Mouse (Mus musculus) gastrocnemius, adult 18-20 months (tissue): ENCODE measurements around the gene Asb10. TPM values are rescaled to one million over a fixed set of nuclear protein-coding genes. Genes with fewer than 3 reads are reported as not detected.

Source experiments
- DNase-seq: peaks from one replicate; pipeline ENCODE4 v3.0.0; 2021; ENCODE audit warnings: low spot score
- total RNA-seq, 2 experiments: library from RNA; stranded (reverse); gene quantifications; 2 replicates each; pipeline ENCODE4 v1.2.3; 2021

The Asb10 gene
- total RNA-seq, 2 experiments from 2014 or later = 101 to 107 TPM

DNA sequence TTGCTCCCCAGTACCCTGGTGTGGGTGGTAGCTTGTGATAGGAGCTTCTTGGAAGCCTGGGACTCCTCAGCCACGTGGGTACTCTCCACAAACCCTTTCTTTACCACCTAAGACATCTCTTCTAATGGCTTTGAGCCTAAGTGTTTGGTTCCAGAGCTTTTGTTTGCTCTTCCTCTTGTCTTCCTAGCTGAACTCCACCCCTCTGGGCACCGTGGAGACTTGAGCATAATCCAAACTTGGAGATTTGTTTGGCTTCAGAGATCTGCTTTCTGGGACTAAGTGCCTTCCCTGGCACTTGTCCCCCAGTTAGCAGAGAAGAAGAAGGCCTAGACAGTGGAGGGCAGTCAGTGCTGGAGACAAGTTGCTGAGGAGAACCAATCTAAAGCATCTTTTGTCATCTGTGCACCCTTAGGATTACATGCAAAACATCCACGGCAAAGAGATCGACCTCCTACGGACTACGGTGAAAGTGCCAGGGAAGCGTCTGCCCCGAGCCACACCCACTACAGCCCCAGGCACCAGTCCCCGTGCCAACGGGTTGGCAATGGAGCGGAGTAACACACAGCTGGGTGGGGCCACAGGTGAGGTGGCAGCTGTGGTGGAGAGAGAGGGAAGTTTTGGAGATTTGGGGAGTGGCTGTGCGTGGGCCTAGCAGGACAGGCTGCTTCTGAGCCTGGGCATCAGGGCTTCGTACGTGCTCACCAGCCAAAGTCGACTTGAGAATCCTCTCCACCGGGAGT lies 48.1 kb downstream of the Asb10 start:
- no peak for DNase-seq

DNA sequence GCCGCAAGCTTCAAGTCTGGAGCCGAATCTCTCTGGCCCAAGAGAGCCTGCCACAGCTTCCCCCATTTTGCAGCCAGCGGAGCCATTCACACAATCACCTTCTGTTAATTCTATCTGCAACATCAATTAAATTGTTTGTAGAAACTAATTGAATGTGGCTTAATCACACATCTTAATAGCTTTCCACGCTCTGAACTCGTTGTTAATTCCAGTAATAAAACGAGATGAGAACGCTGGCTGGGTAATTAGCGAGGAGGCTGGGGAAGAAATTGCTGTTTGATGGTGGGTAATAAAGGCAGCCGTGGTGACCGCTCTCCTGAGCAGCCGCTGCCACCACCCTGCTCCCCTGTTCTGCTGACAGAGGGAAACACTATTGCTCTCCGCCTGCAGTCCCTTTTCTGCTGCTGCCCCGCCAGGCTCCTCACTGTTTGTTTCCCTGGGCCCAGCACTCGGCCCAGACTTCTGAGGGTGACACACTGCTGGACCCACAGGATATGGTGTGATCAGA lies 50.3 kb downstream of the Asb10 start:
- no peak for DNase-seq

DNA sequence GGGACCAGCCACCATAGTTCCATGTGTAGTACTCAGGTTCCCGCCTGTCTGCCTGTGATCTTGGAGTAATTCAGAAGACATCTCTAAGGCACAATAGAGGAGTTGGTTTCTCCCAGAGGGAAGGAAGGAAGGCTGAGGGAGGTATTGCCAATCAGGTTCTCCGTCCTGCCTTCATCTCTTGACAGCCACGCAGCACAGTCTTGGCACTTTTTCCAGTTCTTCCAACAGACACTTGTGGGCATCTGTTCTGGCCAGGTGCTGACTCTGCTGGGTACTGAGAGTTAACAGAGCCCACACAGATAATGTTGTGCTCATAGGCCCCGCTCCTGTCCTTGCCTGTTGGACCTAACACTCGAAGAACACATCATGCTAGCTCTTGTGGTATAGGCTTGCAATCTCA lies 54.0 kb downstream of the Asb10 start:
- DNase-seq = no peak

DNA sequence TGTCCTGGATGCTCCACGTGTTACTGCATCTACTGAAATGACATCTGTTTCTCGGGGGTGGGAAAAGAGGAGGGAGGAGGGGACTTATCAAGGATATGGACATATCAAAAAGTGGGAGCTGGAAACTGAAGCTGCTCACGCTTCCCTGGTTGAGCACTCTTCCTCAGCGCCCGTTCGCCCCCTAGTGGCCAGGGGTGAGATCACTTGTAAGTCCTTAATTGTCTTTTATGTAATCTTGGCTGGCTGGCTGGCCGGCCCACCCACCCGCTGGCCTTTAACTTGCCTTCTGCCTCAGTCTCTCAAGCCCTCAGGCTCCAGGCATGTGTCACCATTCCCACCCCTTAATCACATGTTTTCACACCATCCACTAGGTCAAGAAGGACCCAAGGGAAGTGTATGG lies 54.7 kb downstream of the Asb10 start:
- DNase-seq = peak; percentile 89

DNA sequence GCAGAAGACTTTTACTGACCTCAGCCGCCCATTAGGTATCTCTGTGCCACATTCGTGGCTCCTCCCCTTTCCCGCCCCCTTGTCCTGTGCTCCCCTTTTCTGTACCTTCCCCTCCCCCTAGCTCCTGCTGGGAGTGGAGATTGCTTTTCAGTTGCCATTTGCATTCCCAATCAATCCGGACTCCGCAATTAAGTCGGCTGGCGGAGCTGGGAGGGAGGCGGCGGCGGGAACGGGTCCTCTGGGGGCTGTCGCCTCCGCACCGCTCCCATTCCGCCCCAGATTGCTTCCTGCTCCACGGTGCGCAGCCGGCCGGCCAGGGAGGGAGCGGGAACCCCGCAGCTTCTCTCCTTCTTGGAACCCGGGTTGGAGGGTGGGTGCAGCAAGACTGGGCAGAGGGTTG lies 55.8 kb downstream of the Asb10 start:
- DNase-seq = no peak

DNA sequence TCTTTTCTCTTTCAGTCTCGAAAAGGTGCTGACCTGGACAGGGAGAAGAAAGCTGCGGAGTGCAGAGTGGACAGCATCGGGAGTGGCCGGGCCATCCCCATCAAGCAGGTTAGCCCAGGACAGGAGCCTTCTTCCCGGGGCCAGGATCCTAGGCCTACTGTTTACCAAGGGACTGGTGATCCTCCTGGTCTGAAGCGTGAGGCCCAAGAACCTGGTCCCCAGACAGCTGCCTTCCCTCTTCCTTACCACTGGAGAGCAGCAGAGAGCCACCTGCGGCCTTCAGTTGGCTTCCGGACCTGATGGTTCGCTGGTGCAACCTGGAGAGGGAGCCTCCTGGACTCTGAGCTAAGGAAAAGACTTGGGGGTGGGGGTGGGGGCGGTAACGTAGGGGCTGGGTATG lies 57.5 kb downstream of the Asb10 start:
- peak; percentile 57 for DNase-seq

Other genes with a start within 250 kb of the Asb10 start
- gene Kcnh2, start 189.4 kb downstream of the Asb10 start, total RNA-seq = 1 to 10 TPM; 1.1 to 1.5 TPM
- gene Nos3, start 176.2 kb downstream of the Asb10 start, total RNA-seq = 1 to 10 TPM; 4.3 to 8.1 TPM
- under 1 TPM; 0.16 to 0.19 TPM for gene Atg9b, start 148.8 kb downstream of the Asb10 start, total RNA-seq
- 10 to 100 TPM; 30.4 to 40.3 TPM for gene Abcb8, start 147.3 kb downstream of the Asb10 start, total RNA-seq
- under 1 TPM; 0.32 to 0.38 TPM for gene Asic3, start 127.6 kb downstream of the Asb10 start, total RNA-seq
- gene Cdk5, start 117.4 kb downstream of the Asb10 start, total RNA-seq = 10 to 100 TPM; 10.5 to 11.2 TPM
- gene Slc4a2, start 117.1 kb downstream of the Asb10 start, total RNA-seq = 10 to 100 TPM; 13.9 to 14.3 TPM
- 100 to 1,000 TPM; 183 to 194 TPM for gene Fastk, start 95.7 kb downstream of the Asb10 start, total RNA-seq
- gene Tmub1, start 93.1 kb downstream of the Asb10 start, total RNA-seq = 10 to 100 TPM; 17.7 to 23.3 TPM
- gene Agap3, start 88.8 kb downstream of the Asb10 start, total RNA-seq = 10 to 100 TPM; 74.3 to 84.7 TPM
- gene Gbx1, start 13.8 kb downstream of the Asb10 start, total RNA-seq = not detected
- gene 4931409K22Rik, start 15.8 kb upstream of the Asb10 start, total RNA-seq = not detected
- 100 to 1,000 TPM; 108 to 112 TPM for gene Abcf2, start 36.5 kb upstream of the Asb10 start, total RNA-seq
- 10 to 100 TPM in 1 of 2 experiments, 1 to 10 TPM in 1; 8.9 to 10.3 TPM for gene Chpf2, start 45.8 kb upstream of the Asb10 start, total RNA-seq
- gene Smarcd3, start 83.4 kb upstream of the Asb10 start, total RNA-seq = 100 to 1,000 TPM; 199 to 207 TPM
- gene Nub1, start 144.6 kb upstream of the Asb10 start, total RNA-seq = 10 to 100 TPM; 31.1 to 33.2 TPM
- gene Wdr86, start 189.7 kb upstream of the Asb10 start, total RNA-seq = not detected
- gene Crygn, start 217.0 kb upstream of the Asb10 start, total RNA-seq = not detected